Mouse (Mus musculus) hindbrain, embryonic 11.5 days (tissue): ENCODE results near the gene Pde10a. TPM values are rescaled to one million over a fixed set of nuclear protein-coding genes. Genes with fewer than 3 reads are reported as not detected.

Source experiments
- ATAC-seq: fragments of 200-750 bp; cut with Nextera tagmentation; 2 replicates; pipeline ENCODE4 v1.8.0; 2017; ENCODE audit warnings: mild to moderate bottlenecking, moderate TSS enrichment, moderate library complexity; ENCODE audit not compliant: low FRiP score
- DNase-seq: peaks from one replicate; pipeline ENCODE4 v3.0.0-alpha.2; 2015; ENCODE audit warnings: low spot score
- H3K27ac ChIP-seq: fragments of 300-500 bp; sonication (generic); 2 replicates; pipeline ENCODE4 v1.5.1; 2014; ENCODE audit warnings: mild to moderate bottlenecking, low read depth, low read length
- H3K27me3 ChIP-seq: fragments of 300-500 bp; sonication (generic); 2 replicates; pipeline ENCODE4 v1.6.1; 2014; ENCODE audit warnings: mild to moderate bottlenecking, low read length, moderate library complexity, mixed read lengths; ENCODE audit not compliant: control insufficient read depth, insufficient read depth
- H3K36me3 ChIP-seq: fragments of 300-500 bp; sonication (generic); 2 replicates; pipeline ENCODE4 v1.6.1; 2014; ENCODE audit warnings: mild to moderate bottlenecking, low read length, moderate library complexity, mixed read lengths; ENCODE audit not compliant: control insufficient read depth, insufficient read depth
- H3K4me1 ChIP-seq: fragments of 300-500 bp; sonication (generic); replicated peaks from 2 replicates; pipeline ENCODE4 v1.6.1; 2014; ENCODE audit warnings: low read length, mixed read lengths; ENCODE audit not compliant: control insufficient read depth, insufficient read depth
- H3K4me2 ChIP-seq: fragments of 300-500 bp; sonication (generic); replicated peaks from 2 replicates; pipeline ENCODE4 v1.6.1; 2014; ENCODE audit warnings: mild to moderate bottlenecking, low read depth, low read length
- H3K4me3 ChIP-seq: fragments of 300-500 bp; sonication (generic); 2 replicates; pipeline ENCODE4 v1.5.1; 2014; ENCODE audit warnings: low read depth, low read length
- H3K9ac ChIP-seq: fragments of 300-500 bp; sonication (generic); 2 replicates; pipeline ENCODE4 v1.6.1; 2014; ENCODE audit warnings: low read depth, low read length
- H3K9me3 ChIP-seq: fragments of 300-500 bp; sonication (generic); 2 replicates; pipeline ENCODE4 v1.6.1; 2016; ENCODE audit warnings: low read length; ENCODE audit not compliant: control insufficient read depth
- WGBS: fragments of 180-500 bp; shearing (Covaris S2); extraction: QIAGEN DNeasy Blood & Tissue Kit; methylation state at CpG from one replicate; pipeline ENCODE4 v1.1.7; 2014; 5-methylcytosine and 5-hydroxymethylcytosine counted together
- polyA plus RNA-seq: library from polyadenylated mRNA; unstranded; fragments of >200 nt; fragmentation: Nextera tagmentation; extraction: Ambion mirVana; gene quantifications from 2 replicates; pipeline ENCODE4 v1.2.1, GENCODE M21; 2014

Pde10a gene
- polyA plus RNA-seq, 1 experiment from 2014 or later = 7.6 TPM

- 79% methylated on average over 5 of the region's 5 CpGs for WGBS
- Histone ChIP-seq H3K4me2 (no peak overlapping the region), H3K9me3 (no peaks in the 10 kb centered on the region), H3K9ac (no peak overlapping the region), H3K36me3 (no peaks in the 10 kb centered on the region), H3K27ac (no peak overlapping the region), H3K27me3 (no peaks in the 10 kb centered on the region), H3K4me3 (no peak overlapping the region), H3K4me1 (no peaks in the 10 kb centered on the region)
- DNase-seq = no peak
- ATAC-seq = no peak
These were observed 290.7 kb downstream of the Pde10a start for GRCm38 (mm10) chr17:8815864-8816263.

DNA sequence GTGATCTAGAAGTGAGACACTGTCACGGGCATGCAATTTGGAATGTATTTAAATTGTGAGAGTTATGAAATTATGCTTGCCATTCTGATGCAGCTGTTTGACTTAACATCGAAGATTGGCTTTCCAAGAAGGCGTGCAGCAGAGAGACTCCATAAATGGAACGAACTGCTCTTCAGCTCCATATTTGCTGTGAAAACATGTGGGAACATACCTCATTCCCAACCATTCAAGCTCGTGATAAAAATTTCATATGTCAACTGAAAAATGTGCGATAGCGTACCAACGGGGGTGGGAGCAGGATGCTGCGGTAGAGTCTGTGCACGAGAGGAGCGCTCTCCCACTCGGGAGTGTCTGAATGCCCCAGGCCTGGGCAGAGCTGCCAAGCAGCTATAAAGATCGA lies 293.5 kb downstream of the Pde10a start:
- ATAC-seq (no peak), DNase-seq (no peak)
- H3K9ac ChIP-seq = no peak overlapping the region
- no peak overlapping the region for H3K4me3 ChIP-seq
- no peaks in the 10 kb centered on the region for H3K27me3 ChIP-seq
- H3K4me1 ChIP-seq = no peaks in the 10 kb centered on the region
- WGBS = 90% methylated on average over 13 of the region's 13 CpGs
- no peak overlapping the region for H3K4me2 ChIP-seq
- H3K9me3 ChIP-seq = no peaks in the 10 kb centered on the region
- no peaks in the 10 kb centered on the region for H3K36me3 ChIP-seq
- no peak overlapping the region for H3K27ac ChIP-seq

DNA sequence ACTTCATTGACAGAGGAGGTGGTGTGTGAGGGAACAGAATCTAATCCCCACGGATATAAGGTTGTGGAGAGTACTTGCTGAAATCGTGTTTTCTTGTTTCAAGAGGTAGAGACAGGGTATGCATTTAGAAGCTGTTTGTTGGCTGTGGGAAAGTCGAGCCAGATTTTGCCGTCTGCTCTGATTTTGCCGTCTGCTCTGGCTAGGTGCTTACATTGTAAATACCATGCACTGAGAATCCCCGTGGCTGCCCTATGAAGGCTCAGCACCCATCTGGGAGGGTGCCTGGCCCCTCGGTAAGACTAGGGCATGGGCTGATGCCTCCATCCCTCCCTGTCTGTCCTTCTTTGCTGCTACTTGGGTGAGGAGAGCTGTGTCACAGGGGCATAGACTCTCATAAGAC lies 298.4 kb downstream of the Pde10a start:
- no peak overlapping the region for H3K4me2 ChIP-seq
- 84% methylated on average over 7 of the region's 7 CpGs for WGBS
- H3K27ac ChIP-seq = no peak overlapping the region
- no peaks in the 10 kb centered on the region for H3K9me3 ChIP-seq
- ATAC-seq (no peak), DNase-seq (no peak)
- no peaks in the 10 kb centered on the region for H3K27me3 ChIP-seq
- H3K4me1 ChIP-seq = no peaks in the 10 kb centered on the region
- H3K36me3 ChIP-seq = no peaks in the 10 kb centered on the region
- H3K4me3 ChIP-seq = no peak overlapping the region
- no peak overlapping the region for H3K9ac ChIP-seq

DNA sequence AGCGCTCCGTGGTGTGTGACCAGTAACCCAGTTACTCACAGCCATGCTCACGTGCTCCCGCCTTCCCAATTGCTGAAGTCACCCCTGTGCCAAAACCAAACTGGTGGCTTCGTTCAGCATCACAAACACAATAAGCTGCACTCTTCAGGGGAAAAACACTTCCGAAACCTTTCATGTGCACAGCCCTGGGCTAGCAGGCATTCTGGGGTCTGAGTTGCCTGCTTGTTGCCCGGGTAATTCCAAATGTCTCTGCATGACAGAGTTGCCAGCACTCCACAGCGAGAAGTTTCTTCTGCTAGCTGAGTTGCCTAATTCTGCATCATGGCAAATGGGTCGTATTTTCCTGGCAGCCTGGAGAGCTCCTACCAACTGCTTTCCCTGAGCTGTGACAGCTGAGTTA lies 302.0 kb downstream of the Pde10a start:
- H3K36me3 ChIP-seq = no peaks in the 10 kb centered on the region
- no peak overlapping the region for H3K27ac ChIP-seq
- 82% methylated on average over 9 of the region's 9 CpGs for WGBS
- H3K4me2 ChIP-seq = no peak overlapping the region
- no peak for ATAC-seq
- no peak for DNase-seq
- H3K4me1 ChIP-seq = no peaks in the 10 kb centered on the region
- H3K9me3 ChIP-seq = no peaks in the 10 kb centered on the region
- no peaks in the 10 kb centered on the region for H3K27me3 ChIP-seq
- no peak overlapping the region for H3K4me3 ChIP-seq
- H3K9ac ChIP-seq = no peak overlapping the region

GRCm38 (mm10) chr17:8831001-8831400 lies 305.8 kb downstream of the Pde10a start:
- no peaks in the 10 kb centered on the region for H3K4me1 ChIP-seq
- DNase-seq (no peak), ATAC-seq (no peak)
- H3K9me3 ChIP-seq = no peaks in the 10 kb centered on the region
- no peak overlapping the region for H3K27ac ChIP-seq
- no peaks in the 10 kb centered on the region for H3K36me3 ChIP-seq
- 93% methylated on average over 5 of the region's 5 CpGs for WGBS
- no peak overlapping the region for H3K9ac ChIP-seq
- no peaks in the 10 kb centered on the region for H3K27me3 ChIP-seq
- H3K4me2 ChIP-seq = no peak overlapping the region
- H3K4me3 ChIP-seq = no peak overlapping the region

- H3K27ac ChIP-seq = no peak overlapping the region
- no peaks in the 10 kb centered on the region for H3K27me3 ChIP-seq
- ATAC-seq (no peak), DNase-seq (no peak)
- no peak overlapping the region for H3K4me3 ChIP-seq
- H3K4me1 ChIP-seq = no peaks in the 10 kb centered on the region
- no peak overlapping the region for H3K9ac ChIP-seq
- no peaks in the 10 kb centered on the region for H3K9me3 ChIP-seq
- H3K36me3 ChIP-seq = no peaks in the 10 kb centered on the region
- WGBS = 91% methylated on average over 5 of the region's 5 CpGs
- H3K4me2 ChIP-seq = no peak overlapping the region
These were observed 311.1 kb downstream of the Pde10a start for GRCm38 (mm10) chr17:8836292-8836691.

GRCm38 (mm10) chr17:8838252-8838651 lies 313.1 kb downstream of the Pde10a start:
- H3K4me3 ChIP-seq = no peak overlapping the region
- no peak overlapping the region for H3K4me2 ChIP-seq
- no peak for ATAC-seq
- no peaks in the 10 kb centered on the region for H3K4me1 ChIP-seq
- H3K9ac ChIP-seq = no peak overlapping the region
- no peak overlapping the region for H3K27ac ChIP-seq
- H3K9me3 ChIP-seq = no peaks in the 10 kb centered on the region
- H3K27me3 ChIP-seq = 0 out of 2 replicates have a peak, but pooled peaks cover 2% of the 10 kb centered on the region
- WGBS = 48% methylated on average over 8 of the region's 8 CpGs
- H3K36me3 ChIP-seq = no peaks in the 10 kb centered on the region
- no peak for DNase-seq

DNA sequence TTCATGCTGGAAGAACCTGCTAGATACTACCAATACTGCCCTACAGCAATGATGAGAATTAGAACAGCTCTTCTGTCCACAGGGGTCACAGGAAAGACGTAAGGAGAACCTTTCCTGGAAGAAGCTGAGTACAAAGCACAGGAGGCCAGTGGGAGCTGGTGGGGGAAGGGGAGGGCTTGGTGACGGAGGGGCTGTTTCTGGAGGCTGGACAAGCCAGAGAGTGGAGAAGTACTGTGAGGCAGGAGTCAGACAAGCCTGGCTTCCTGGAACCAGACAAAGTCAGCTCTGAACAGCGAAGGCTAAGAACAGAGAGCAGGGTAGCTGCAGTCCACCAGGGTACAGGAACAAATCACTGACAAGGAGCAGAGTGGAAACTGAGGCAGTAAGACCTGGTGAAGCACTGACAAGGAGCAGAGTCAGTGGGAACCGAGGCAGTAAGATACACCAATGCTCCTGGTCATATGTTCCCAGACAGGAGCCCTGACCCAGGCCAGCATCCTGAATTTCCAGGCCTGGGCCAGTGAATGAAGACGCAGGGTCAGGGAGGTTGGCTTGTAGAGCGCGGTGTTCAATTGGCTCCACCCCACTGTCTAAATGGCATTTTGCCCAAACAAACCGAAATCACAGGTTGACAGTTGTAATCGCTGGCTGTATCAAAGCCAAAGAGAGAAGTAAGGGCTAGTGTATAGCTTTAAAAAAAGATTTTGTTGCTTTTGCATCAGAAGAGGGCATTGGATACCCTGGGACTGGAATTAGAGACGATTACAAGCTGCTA lies 314.3 kb downstream of the Pde10a start:
- Histone ChIP-seq H3K36me3 (no peaks in the 10 kb centered on the region), H3K4me3 (no peak overlapping the region), H3K4me2 (no peak overlapping the region), H3K4me1 (no peaks in the 10 kb centered on the region), H3K9ac (no peak overlapping the region), H3K27ac (no peak overlapping the region), H3K27me3 (0 out of 2 replicates have a peak, but pooled peaks cover 2% of the 10 kb centered on the region), H3K9me3 (no peaks in the 10 kb centered on the region)
- WGBS = 82% methylated on average over 10 of the region's 10 CpGs
- ATAC-seq = no peak
- no peak for DNase-seq

DNA sequence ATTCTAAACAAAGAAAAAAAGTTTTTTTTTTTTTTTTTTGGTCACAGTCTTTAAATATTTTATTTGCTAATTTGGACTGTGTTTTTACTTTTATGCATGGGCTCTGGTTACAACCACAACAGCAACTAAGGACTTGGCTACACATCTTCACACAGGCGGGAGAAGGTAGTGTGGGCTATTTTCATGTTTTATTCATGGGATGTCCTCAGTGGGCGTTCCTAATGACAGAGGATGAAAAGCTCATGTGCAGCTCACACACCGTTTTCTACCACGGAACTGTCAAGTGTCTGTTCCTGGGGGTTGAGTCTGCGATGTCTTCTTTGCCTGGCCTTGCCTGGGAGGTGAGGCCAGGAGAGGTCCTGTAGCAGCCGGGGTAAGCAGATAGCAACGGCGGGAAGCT lies 315.9 kb downstream of the Pde10a start:
- H3K36me3 ChIP-seq = no peaks in the 10 kb centered on the region
- H3K27me3 ChIP-seq = 0 out of 2 replicates have a peak, but pooled peaks cover 2% of the 10 kb centered on the region
- ATAC-seq (no peak), DNase-seq (peak; percentile 37)
- H3K4me1 ChIP-seq = no peaks in the 10 kb centered on the region
- no peak overlapping the region for H3K9ac ChIP-seq
- 43% methylated on average over 8 of the region's 8 CpGs for WGBS
- H3K27ac ChIP-seq = no peak overlapping the region
- no peaks in the 10 kb centered on the region for H3K9me3 ChIP-seq
- H3K4me2 ChIP-seq = no peak overlapping the region
- H3K4me3 ChIP-seq = no peak overlapping the region
